Mouse (Mus musculus): Measurements from ENCODE around the gene BC025446. TPM values are rescaled to one million over a fixed set of nuclear protein-coding genes. Genes with fewer than 3 reads are reported as not detected.

Gene BC025446
- not detected for polyA plus RNA-seq (2017; shearing (Covaris generic))

DNA sequence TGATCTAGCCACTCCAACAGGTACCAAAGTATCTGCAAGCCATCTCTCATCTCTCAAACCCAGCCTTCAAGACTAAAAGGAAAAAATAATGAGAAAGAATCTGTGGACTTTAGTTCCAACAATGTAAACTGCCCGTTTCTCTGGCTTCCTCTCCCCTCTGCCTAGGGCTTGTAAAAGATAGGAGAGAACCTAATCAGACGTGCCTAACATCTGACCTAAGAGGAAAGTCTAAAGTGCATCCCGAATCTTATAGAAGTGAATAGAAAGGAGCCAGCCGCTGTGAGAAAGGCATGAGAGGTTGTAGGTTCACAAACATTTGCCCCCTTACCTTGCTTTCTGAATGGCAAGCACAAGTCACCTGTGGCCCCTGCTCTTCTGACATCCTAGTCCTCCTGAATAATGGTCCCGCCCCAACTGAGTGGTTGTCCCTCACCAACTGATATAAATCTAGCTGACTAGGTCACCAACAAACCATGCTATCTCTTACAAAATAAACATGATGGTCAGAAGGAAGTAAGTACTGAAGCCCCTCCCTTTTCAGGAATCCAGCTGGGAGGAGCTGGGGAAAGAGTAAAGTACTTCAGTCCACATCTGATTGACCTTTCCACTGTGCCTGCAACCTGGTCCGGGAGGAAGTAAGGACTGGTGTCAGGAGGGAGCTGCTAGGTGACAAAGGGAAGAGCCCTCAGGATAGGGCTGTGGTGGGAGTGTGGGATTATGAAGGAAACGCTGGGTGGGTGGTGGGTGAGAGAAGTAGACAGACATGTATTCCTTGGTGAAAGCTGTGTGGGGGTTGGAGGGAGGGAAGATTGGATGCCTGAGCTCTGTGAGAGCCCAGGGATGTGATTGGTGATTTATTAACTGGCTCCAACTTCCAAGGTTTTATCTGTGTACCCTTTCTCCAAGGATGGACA is at the start of gene BC025446:
BC025446 (plus strand) TSS at position 599 of the 914 bp plus-strand sequence.

DNA sequence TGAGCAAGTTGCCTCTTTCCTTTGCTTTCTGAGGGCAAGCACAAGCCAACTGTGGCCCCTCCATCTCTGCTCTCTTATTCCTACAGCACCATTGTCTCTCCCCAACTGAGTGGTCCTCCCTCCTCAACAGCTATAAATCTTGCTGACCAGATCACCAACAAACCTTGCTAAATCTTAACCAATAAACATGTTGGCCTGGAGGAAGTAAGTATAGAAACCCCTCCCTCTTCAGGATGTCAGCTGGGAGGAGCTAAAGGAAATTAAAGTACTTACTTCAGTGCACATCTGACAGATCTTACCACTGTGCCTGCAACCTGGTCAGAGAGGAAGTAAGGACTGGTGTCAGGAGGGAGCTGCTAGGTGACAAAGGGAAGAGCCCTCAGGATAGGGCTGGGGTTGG is 51.9 kb downstream of the BC025446 start, which contains the start of gene Ly6f:
Ly6f (plus strand) TSS at position 301 of the 400 bp plus-strand sequence.

Other genes with a start within 250 kb of the BC025446 start
- under 1 TPM; 0.58 to 0.87 TPM for gene Ly6i, start 232.9 kb upstream of the BC025446 start, polyA plus RNA-seq (2017; shearing (Covaris generic))
- gene Ly6a, start 218.3 kb upstream of the BC025446 start, polyA plus RNA-seq (2017; shearing (Covaris generic)): 100 to 1,000 TPM; 537 to 915 TPM
- gene Ly6c1, start 167.5 kb upstream of the BC025446 start, polyA plus RNA-seq (2017; shearing (Covaris generic)): 100 to 1,000 TPM; 137 to 430 TPM
- gene Ly6c2, start 104.4 kb upstream of the BC025446 start, polyA plus RNA-seq (2017; shearing (Covaris generic)): 100 to 1,000 TPM in 1 of 2 experiments, 1 to 10 TPM in 1; 6.6 to 137 TPM
- not detected for gene Ly6g, start 61.1 kb upstream of the BC025446 start, polyA plus RNA-seq (2017; shearing (Covaris generic))
- 1 to 10 TPM in 1 of 2 experiments, not detected in 1; 1.6 TPM for gene Ly6f, start 52.0 kb downstream of the BC025446 start, polyA plus RNA-seq (2017; shearing (Covaris generic))

All from inflammation-experienced regulatory T-cells (primary cell).